Mouse (Mus musculus) CH12.LX (cell line): ENCODE data around the gene Aatf. TPM values are rescaled to one million over a fixed set of nuclear protein-coding genes. Genes with fewer than 3 reads are reported as not detected.

Experiments used
- DNase-seq: peaks from one replicate; pipeline ENCODE4 v3.0.0-alpha.2; 2013; ENCODE audit errors: extremely low read depth
- H3K27ac ChIP-seq: 2 replicates; pipeline ENCODE4 v1.5.1; 2012; ENCODE audit warnings: low read depth, mild to moderate bottlenecking, control low read depth, moderate library complexity; ENCODE audit not compliant: insufficient read depth
- H3K27me3 ChIP-seq: replicated peaks from 2 replicates; pipeline ENCODE3; 2012; ENCODE audit warnings: inconsistent platforms
- H3K36me3 ChIP-seq, 2 experiments: replicated peaks in 1 of 2; 2 replicates each; pipeline versions ENCODE3 to v1.6.1; 2012; ENCODE audit warnings: inconsistent platforms in 1 of 2, low read length in 1 of 2, mild to moderate bottlenecking in 1 of 2, mixed read lengths in 1 of 2, moderate library complexity in 1 of 2; ENCODE audit not compliant: control insufficient read depth in 1 of 2, insufficient read depth in 1 of 2
- H3K4me1 ChIP-seq, 2 experiments: 2 replicates each; pipeline ENCODE4 v1.6.1; 2012; ENCODE audit warnings: inconsistent platforms in 1 of 2, moderate library complexity in 1 of 2; ENCODE audit not compliant: insufficient read depth in 2 of 2, control insufficient read depth in 1 of 2
- H3K4me2 ChIP-seq: 2 replicates; pipeline ENCODE4 v1.6.1; 2012; ENCODE audit warnings: low read depth, mild to moderate bottlenecking, control low read depth; ENCODE audit not compliant: poor library complexity, insufficient read depth, severe bottlenecking
- H3K4me3 ChIP-seq, 3 experiments: fragments of 150-350 bp in 1 of 3; sonication (generic) in 1 of 3; replicated peaks in 1 of 3; 2 replicates each; pipeline versions ENCODE3 to v1.5.1; 2011 to 2012; ENCODE audit warnings: low read depth in 2 of 3, low read length in 2 of 3, mild to moderate bottlenecking in 2 of 3, moderate library complexity in 2 of 3, control low read depth in 1 of 3, improper control_type of control experiment in 1 of 3, inconsistent platforms in 1 of 3, mixed read lengths in 1 of 3; ENCODE audit not compliant: poor library complexity in 1 of 3
- H3K79me2 ChIP-seq: replicated peaks from 2 replicates; pipeline ENCODE4 v1.6.1; 2012; ENCODE audit warnings: mild to moderate bottlenecking, moderate library complexity; ENCODE audit not compliant: control insufficient read depth, poor library complexity, insufficient read depth, severe bottlenecking; ENCODE audit errors: extremely low read depth
- H3K9ac ChIP-seq: 2 replicates; pipeline ENCODE4 v1.6.1; 2012; ENCODE audit warnings: low read depth, mild to moderate bottlenecking, control low read depth, moderate library complexity; ENCODE audit not compliant: insufficient read depth
- H3K9me3 ChIP-seq: replicated peaks from 2 replicates; pipeline ENCODE3; 2012; ENCODE audit warnings: low read length, inconsistent platforms, mixed read lengths
- CHD2 ChIP-seq: IDR thresholded peaks from 2 replicates; pipeline ENCODE4 v1.6.1; 2011; ENCODE audit warnings: low read length, improper control_type of control experiment
- CTCF ChIP-seq, 2 experiments: IDR thresholded peaks in 1 of 2; conservative IDR thresholded peaks in 1 of 2; 2 replicates each; pipeline ENCODE4 v1.5.1; 2011 to 2012; ENCODE audit warnings: low read depth in 2 of 2, low read length in 2 of 2, improper control_type of control experiment in 1 of 2, inconsistent platforms in 1 of 2, mild to moderate bottlenecking in 1 of 2, moderate library complexity in 1 of 2
- ELF1 ChIP-seq: IDR thresholded peaks from 2 replicates; pipeline ENCODE4 v1.6.1; 2014; ENCODE audit warnings: low read depth, mild to moderate bottlenecking, inconsistent platforms, low read length, improper control_type of control experiment
- ETS1 ChIP-seq: conservative IDR thresholded peaks from 2 replicates; pipeline ENCODE4 v1.6.1; 2012; ENCODE audit warnings: low read depth, mild to moderate bottlenecking, inconsistent platforms, low read length, improper control_type of control experiment, moderate library complexity
- MAFK ChIP-seq: IDR thresholded peaks from 2 replicates; pipeline ENCODE4 v1.6.1; 2011; ENCODE audit warnings: low read length, improper control_type of control experiment; ENCODE audit not compliant: insufficient replicate concordance
- NELFE ChIP-seq: IDR thresholded peaks from 2 replicates; pipeline ENCODE4 v1.6.1; 2011; ENCODE audit warnings: low read depth, low read length, improper control_type of control experiment
- NRF1 ChIP-seq: IDR thresholded peaks from 2 replicates; pipeline ENCODE4 v1.6.1; 2014; ENCODE audit warnings: low read depth, mild to moderate bottlenecking, inconsistent platforms, low read length, improper control_type of control experiment, moderate library complexity
- RAD21 ChIP-seq: IDR thresholded peaks from 2 replicates; pipeline ENCODE4 v1.6.1; 2011; ENCODE audit warnings: low read depth, mild to moderate bottlenecking, low read length, improper control_type of control experiment, moderate library complexity
- RCOR1 ChIP-seq: conservative IDR thresholded peaks from 2 replicates; pipeline ENCODE4 v1.6.1; 2012; ENCODE audit warnings: low read depth, mild to moderate bottlenecking, inconsistent platforms, low read length, improper control_type of control experiment
- SIN3A ChIP-seq: IDR thresholded peaks from 2 replicates; pipeline ENCODE4 v1.6.1; 2012; ENCODE audit warnings: low read length, improper control_type of control experiment, inconsistent platforms
- SMC3 ChIP-seq: IDR thresholded peaks from 2 replicates; pipeline ENCODE4 v1.6.1; 2011; ENCODE audit warnings: low read depth, low read length, improper control_type of control experiment
- TCF12 ChIP-seq: IDR thresholded peaks from 2 replicates; pipeline ENCODE4 v1.6.1; 2014; ENCODE audit warnings: low read depth, mild to moderate bottlenecking, inconsistent platforms, low read length, improper control_type of control experiment
- ZNF384 ChIP-seq: IDR thresholded peaks from 2 replicates; pipeline ENCODE4 v1.6.1; 2012; ENCODE audit warnings: low read depth, low read length, improper control_type of control experiment, inconsistent platforms
- dilution Hi-C: fragments of 300-500 bp; cut with MboI; formaldehyde crosslinking; loops from 2 replicates; pipeline ENCODE4 v1.14.3; 2020; ENCODE audit warnings: low sequenced_read_pairs; ENCODE audit not compliant: extremely low pct_unique_long_range_greater_than_20kb, extremely low pct_ligation_motif_present
- in situ Hi-C: fragments of 300-500 bp; cut with MboI; formaldehyde crosslinking; loops from 3 replicates; pipeline ENCODE4 v1.14.3; 2019; ENCODE audit warnings: low sequenced_read_pairs, low pct_ligation_motif_present, low pct_unique_long_range_greater_than_20kb, mixed read lengths
- polyA plus RNA-seq: library from polyadenylated mRNA; unstranded; fragments of >175 nt; gene quantifications from 2 replicates; pipeline ENCODE4 v1.2.1, GENCODE M21; 2012; ENCODE audit warnings: low read depth; ENCODE audit not compliant: insufficient read length
- total RNA-seq, 2 experiments: library from RNA; depleted of rRNA; stranded (reverse); fragments of 300-350 nt in 1 of 2; fragments of >200 nt in 1 of 2; gene quantifications; 2 replicates each; pipeline ENCODE4 v1.2.3; 2012 to 2014

Aatf gene
- total and polyA plus RNA-seq, 3 experiments, result 69.8 to 112 (median 71.7) TPM

- no peaks in the 10 kb centered on the region for H3K9me3 ChIP-seq
- peak; percentile 54 for DNase-seq
- H3K4me2 ChIP-seq, result no peak overlapping the region
- no peak overlapping the region for H3K9ac ChIP-seq
- H3K4me1 ChIP-seq, result no peaks in the 10 kb centered on the region
- in situ Hi-C loops, result no loop called here
- TF ChIP-seq RAD21 (peak; percentile 74), CTCF (conservative IDR thresholded peaks at IDR 0.05 in 1 of 2, IDR thresholded peaks at IDR 0.05 in 1 of 2; ENCODE audit: low read depth in 2 of 2, low read length in 2 of 2) (peak; percentile 86 to 89), ETS1 (no peak), SMC3 (peak; percentile 70), NELFE (peak; percentile 26; the same call in 1 of the 2 replicates)
- TF ChIP-seq, all 38 proteins: peak for 4
- Histone ChIP-seq H3K27ac (no peak overlapping the region), H3K79me2 (no peaks in the 10 kb centered on the region), H3K36me3 (peaks cover 45 to 95% of the 10 kb centered on the region in 2 experiments), H3K4me3 (no peak overlapping the region), H3K27me3 (no peaks in the 10 kb centered on the region)
- dilution Hi-C loops, result no loop called here
Observed at GRCm38 (mm10) chr11:84429581-84429980, 83.7 kb downstream of the Aatf start.

- dilution Hi-C loops, result no loop called here
- Histone ChIP-seq H3K27me3 (no peaks in the 10 kb centered on the region), H3K27ac (no peak overlapping the region), H3K79me2 (no peaks in the 10 kb centered on the region), H3K9ac (no peak overlapping the region), H3K4me2 (no peak overlapping the region), H3K4me3 (no peak overlapping the region), H3K36me3 (peaks cover 42 to 95% of the 10 kb centered on the region in 2 experiments), H3K9me3 (no peaks in the 10 kb centered on the region), H3K4me1 (no peaks in the 10 kb centered on the region)
- no peak for DNase-seq
- in situ Hi-C loops, result no loop called here
- TF ChIP-seq CHD2 (no peak), TCF12 (no peak), SIN3A (no peak), ZNF384 (no peak), NRF1 (no peak), RAD21 (no peak), MAFK (no peak), ELF1 (no peak), ETS1 (no peak), NELFE (no peak), RCOR1 (no peak)
Observed at GRCm38 (mm10) chr11:84426633-84426998, 86.7 kb downstream of the Aatf start.
